Mouse (Mus musculus) ES-Bruce4 (cell line): ENCODE data around the gene 1500015O10Rik. TPM values are rescaled to one million over a fixed set of nuclear protein-coding genes. Genes with fewer than 3 reads are reported as not detected.

ENCODE experiments used
- H3K27ac ChIP-seq: 2 replicates; pipeline ENCODE4 v1.5.1; 2012; ENCODE audit warnings: low read length, inconsistent platforms; ENCODE audit not compliant: insufficient read depth
- H3K27me3 ChIP-seq: 2 replicates; pipeline ENCODE4 v1.6.1; 2012; ENCODE audit warnings: mild to moderate bottlenecking, low read length, inconsistent platforms; ENCODE audit not compliant: control insufficient read depth, poor library complexity, insufficient read depth, severe bottlenecking
- H3K36me3 ChIP-seq: 2 replicates; pipeline ENCODE4 v1.6.1; 2012; ENCODE audit warnings: inconsistent platforms, mild to moderate bottlenecking, low read length, moderate library complexity; ENCODE audit not compliant: control insufficient read depth, poor library complexity, insufficient read depth, severe bottlenecking
- H3K4me1 ChIP-seq: one replicate; pipeline ENCODE4 v1.8.1; 2011; ENCODE audit warnings: low read length; ENCODE audit not compliant: control insufficient read depth, insufficient read depth
- H3K4me3 ChIP-seq: 2 replicates; pipeline ENCODE4 v1.5.1; 2011; ENCODE audit warnings: low read depth, mild to moderate bottlenecking, low read length
- H3K9ac ChIP-seq: 2 replicates; pipeline ENCODE4 v1.6.1; 2012; ENCODE audit warnings: low read depth, mild to moderate bottlenecking, inconsistent platforms; ENCODE audit not compliant: poor library complexity, severe bottlenecking
- H3K9me3 ChIP-seq: replicated peaks from 2 replicates; pipeline ENCODE4 v1.6.1; 2012; ENCODE audit warnings: mild to moderate bottlenecking, low read length, inconsistent platforms; ENCODE audit not compliant: control insufficient read depth, poor library complexity, insufficient read depth, severe bottlenecking
- CTCF ChIP-seq: IDR thresholded peaks from one replicate; pipeline ENCODE4 v1.8.1; 2011; ENCODE audit warnings: low read depth, low read length
- EP300 ChIP-seq: IDR thresholded peaks from 2 replicates; pipeline ENCODE4 v1.6.1; 2011; ENCODE audit warnings: low read depth, low read length; ENCODE audit not compliant: insufficient read depth
- POLR2A ChIP-seq: IDR thresholded peaks from one replicate; pipeline ENCODE4 v1.8.1; 2011; ENCODE audit warnings: low read length; ENCODE audit not compliant: insufficient read depth
- polyA plus RNA-seq: library from polyadenylated mRNA; stranded (reverse); fragments of >200 nt; gene quantifications from 2 replicates; pipeline ENCODE4 v1.2.4, GENCODE M21; 2011; ENCODE audit warnings: low read depth; ENCODE audit not compliant: missing spikeins, insufficient read depth, insufficient read length

The 1500015O10Rik gene
- polyA plus RNA-seq, 1 experiment = not detected

DNA sequence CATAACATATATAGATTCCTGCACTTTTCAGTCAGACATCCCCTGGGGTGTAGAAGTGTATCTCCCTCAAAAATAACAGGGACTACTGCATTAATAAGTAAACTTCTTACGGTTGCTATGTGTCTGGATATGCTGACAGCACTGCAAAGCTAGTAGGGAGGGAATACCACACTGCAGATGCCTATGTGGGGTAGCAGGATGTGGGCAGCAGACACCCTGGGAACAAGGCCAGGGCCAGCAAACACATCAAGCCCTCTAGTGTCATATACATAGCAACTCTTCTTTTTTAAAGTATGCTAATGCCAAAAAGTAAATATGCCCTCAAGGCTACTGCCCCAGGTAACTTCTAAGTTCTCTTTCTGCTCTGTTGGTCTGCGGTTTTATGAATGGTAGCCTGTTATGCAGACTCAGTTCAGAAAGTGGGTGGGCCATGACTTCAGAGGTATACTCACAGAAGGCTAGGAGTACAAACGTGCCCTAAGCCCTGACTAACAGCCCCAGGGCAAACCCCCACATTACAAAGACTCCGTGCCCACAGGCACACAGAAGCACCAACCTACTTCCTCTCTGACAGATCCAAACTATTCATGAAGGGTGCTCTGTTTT, 38.1 kb downstream of the 1500015O10Rik start:
- no peak overlapping the region for H3K27ac ChIP-seq
- H3K36me3 ChIP-seq = no peaks in the 10 kb centered on the region; the same call in 1 of the 2 replicates
- no peak overlapping the region for H3K9ac ChIP-seq
- no peaks in the 10 kb centered on the region for H3K9me3 ChIP-seq
- no peaks in the 10 kb centered on the region for H3K4me1 ChIP-seq
- no peak for TF ChIP-seq EP300
- no peak for TF ChIP-seq CTCF
- TF ChIP-seq POLR2A = no peak
- H3K4me3 ChIP-seq = no peak overlapping the region
- no peaks in the 10 kb centered on the region for H3K27me3 ChIP-seq

DNA sequence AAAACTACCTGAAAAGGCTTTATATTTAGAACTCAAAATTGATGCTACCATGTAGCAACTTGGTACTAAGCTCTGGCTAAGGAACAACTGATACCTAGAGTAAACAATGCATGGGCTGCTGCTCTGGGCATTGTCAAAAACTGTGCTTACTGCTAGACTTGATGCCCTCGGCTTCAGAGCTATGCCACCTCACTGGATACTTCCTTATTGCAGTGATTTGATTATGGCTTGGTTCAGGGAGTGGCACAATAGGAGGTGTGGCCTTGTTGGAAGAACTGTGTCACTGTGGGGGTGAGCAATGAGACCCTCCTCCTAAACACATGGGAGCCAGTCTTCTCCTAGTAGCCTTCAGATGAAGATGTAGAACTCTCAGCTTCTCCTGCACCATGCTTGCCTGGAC, 38.9 kb downstream of the 1500015O10Rik start:
- H3K4me1 ChIP-seq = no peaks in the 10 kb centered on the region
- no peak for TF ChIP-seq EP300
- no peak for TF ChIP-seq POLR2A
- no peak for TF ChIP-seq CTCF
- no peaks in the 10 kb centered on the region; the same call in 1 of the 2 replicates for H3K36me3 ChIP-seq
- H3K27me3 ChIP-seq = no peaks in the 10 kb centered on the region
- no peak overlapping the region for H3K9ac ChIP-seq
- no peak overlapping the region for H3K27ac ChIP-seq
- H3K9me3 ChIP-seq = no peaks in the 10 kb centered on the region
- no peak overlapping the region for H3K4me3 ChIP-seq

DNA sequence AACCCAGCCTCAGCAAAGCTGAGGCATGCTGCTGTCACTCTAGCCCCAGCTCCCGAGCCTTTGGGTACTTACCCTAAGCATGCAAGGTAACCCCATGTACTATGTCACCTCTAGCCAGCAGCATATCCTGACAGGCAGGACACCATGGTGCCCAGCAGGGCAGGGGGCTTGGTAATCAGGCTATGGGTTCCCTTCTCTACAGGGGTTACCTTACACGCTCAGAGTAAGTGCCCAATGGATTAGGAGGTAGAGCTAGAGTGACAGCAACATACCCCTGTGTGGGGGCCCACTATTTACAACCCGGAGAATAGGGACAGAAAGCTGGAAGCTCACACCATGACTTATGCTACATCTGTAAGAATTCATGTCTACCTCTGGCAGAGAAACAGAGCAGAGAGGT, 39.6 kb downstream of the 1500015O10Rik start:
- TF ChIP-seq EP300 = no peak
- no peak for TF ChIP-seq POLR2A
- TF ChIP-seq CTCF = no peak
- H3K9me3 ChIP-seq = no peaks in the 10 kb centered on the region
- H3K36me3 ChIP-seq = peaks cover 4% of the 10 kb centered on the region; the same call in 1 of the 2 replicates
- no peak overlapping the region for H3K4me3 ChIP-seq
- no peak overlapping the region for H3K27ac ChIP-seq
- H3K9ac ChIP-seq = no peak overlapping the region
- H3K27me3 ChIP-seq = no peaks in the 10 kb centered on the region
- H3K4me1 ChIP-seq = no peaks in the 10 kb centered on the region

DNA sequence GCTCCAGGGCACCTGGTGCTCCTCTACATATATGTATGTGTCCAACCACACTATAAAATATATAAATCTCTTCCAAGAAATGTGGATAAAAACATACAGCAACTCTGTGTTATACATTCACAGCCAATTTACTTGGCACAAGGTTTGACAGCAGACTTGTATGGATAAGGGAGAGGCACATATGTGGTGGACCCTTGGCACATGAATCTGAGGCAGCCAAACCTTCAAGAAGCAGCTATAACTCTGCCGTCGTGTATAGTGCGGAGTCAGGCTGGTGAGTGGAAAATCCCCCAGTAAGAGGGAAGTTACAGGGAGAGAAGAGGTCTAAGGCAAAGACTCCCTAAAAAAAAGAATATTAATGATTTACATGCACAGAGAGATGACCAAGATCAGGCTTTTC, 42.3 kb downstream of the 1500015O10Rik start:
- Histone ChIP-seq H3K4me3 (no peak overlapping the region), H3K27me3 (no peaks in the 10 kb centered on the region), H3K9me3 (no peaks in the 10 kb centered on the region), H3K9ac (no peak overlapping the region), H3K4me1 (no peaks in the 10 kb centered on the region), H3K27ac (no peak overlapping the region), H3K36me3 (peaks cover 5% of the 10 kb centered on the region)
- no peak for TF ChIP-seq POLR2A
- no peak for TF ChIP-seq CTCF
- no peak for TF ChIP-seq EP300

DNA sequence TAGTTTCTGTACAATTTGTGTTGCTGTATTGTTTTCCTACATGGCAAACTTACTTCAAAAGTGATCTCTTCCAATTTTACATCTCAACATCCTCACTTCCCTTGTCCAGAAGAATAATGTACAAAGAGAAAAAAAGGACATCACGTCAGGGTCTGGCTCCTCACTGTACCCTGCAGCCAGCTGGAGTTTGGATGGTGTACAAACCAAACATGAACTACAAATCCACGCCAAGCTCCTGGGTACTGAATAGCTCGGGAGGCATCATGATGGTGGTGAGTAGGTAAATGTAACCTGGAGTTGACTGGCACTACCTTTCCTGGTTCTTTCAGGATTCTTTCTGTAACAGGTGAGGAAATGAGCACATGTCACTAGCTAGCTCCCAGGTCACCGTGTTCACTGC, 43.7 kb downstream of the 1500015O10Rik start:
- H3K27ac ChIP-seq = no peak overlapping the region
- no peaks in the 10 kb centered on the region for H3K27me3 ChIP-seq
- H3K36me3 ChIP-seq = peaks cover 5% of the 10 kb centered on the region
- no peak for TF ChIP-seq POLR2A
- no peak for TF ChIP-seq EP300
- no peak for TF ChIP-seq CTCF
- no peak overlapping the region for H3K4me3 ChIP-seq
- no peak overlapping the region for H3K9ac ChIP-seq
- no peaks in the 10 kb centered on the region for H3K4me1 ChIP-seq
- H3K9me3 ChIP-seq = no peaks in the 10 kb centered on the region

DNA sequence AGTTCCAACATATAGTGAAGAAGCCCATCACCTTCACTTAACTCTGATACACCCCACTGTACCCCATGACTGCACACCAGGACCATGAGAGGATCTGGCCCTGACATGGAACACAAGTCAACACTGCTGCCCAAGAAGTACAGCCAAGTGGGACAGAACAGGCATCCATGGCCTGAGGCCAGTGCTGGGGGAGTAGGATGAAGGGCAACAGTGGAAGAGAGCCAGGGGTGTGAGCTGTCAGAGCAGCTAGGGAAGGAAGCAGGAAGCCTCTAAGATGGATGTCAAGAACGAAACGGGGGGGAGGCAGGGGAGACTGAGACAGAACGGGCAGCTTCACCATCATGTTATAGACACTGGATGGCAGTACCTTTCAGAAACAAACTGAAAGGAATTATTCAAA, 45.7 kb downstream of the 1500015O10Rik start:
- Histone ChIP-seq H3K27me3 (no peaks in the 10 kb centered on the region), H3K36me3 (peaks cover 5% of the 10 kb centered on the region), H3K27ac (no peak overlapping the region), H3K4me3 (no peak overlapping the region), H3K4me1 (no peaks in the 10 kb centered on the region), H3K9me3 (no peaks in the 10 kb centered on the region), H3K9ac (no peak overlapping the region)
- no peak for TF ChIP-seq CTCF
- no peak for TF ChIP-seq POLR2A
- no peak for TF ChIP-seq EP300
